In the genomic region with DNA sequence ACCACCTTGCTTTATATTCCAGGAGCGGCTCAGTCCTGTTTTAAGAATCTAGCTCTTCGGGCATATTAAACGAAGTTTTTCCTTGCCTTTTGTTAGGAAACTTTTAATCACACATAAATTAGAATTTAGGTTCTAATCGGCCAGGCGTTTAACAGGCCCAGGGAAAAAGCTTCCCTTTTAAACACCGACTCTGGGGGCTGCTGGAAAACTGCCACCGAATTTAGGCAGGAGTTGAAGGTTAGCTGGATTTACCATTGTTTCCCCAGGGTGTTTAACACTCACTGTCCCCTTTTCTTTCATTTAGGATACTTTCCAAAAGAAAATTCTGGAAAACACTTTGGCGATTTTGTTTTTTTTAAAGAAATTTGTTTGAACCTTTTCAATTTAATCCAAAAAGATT, we compare ENCODE assay signal across 9 mouse cellular contexts. TPM values are rescaled to one million over a fixed set of nuclear protein-coding genes. Genes with fewer than 3 reads are reported as not detected.
DNase-seq lines count a peak whose midpoint lies in the region; ATAC-seq lines count a peak whose summit lies in the region.
"Had no signal": no experiment of that assay in that cellular context is flagged by ENCODE, and none has a peak within 500 bp of the region (broad histone marks: within the 10 kb centered on the region; RNA-seq: fewer than 3 reads in every experiment).

No protein-coding gene starts in this region.

- H3K27me3 ChIP-seq in kidney, embryonic 16.5 days (ENCODE audit: insufficient read depth, low read length) = peaks cover 18% of the 10 kb centered on the region
- peaks cover 58% of the 10 kb centered on the region for H3K27me3 ChIP-seq in embryonic facial prominence, embryonic 10.5 days (replicated peaks; ENCODE audit: low read depth, poor library complexity, severe bottlenecking)
- peaks cover 37% of the 10 kb centered on the region for H3K27me3 ChIP-seq in hindbrain, embryonic 10.5 days (ENCODE audit: insufficient read depth, poor library complexity, severe bottlenecking)
- peaks cover 6% of the 10 kb centered on the region for H3K27me3 ChIP-seq in midbrain, embryonic 13.5 days

- no peak overlapping the region for H3K9ac ChIP-seq in kidney, embryonic 16.5 days (replicated peaks; ENCODE audit: low read length)
- peak overlapping the region; percentile 40 for H3K9ac ChIP-seq in midbrain, embryonic 13.5 days (replicated peaks)

- H3K9me3 ChIP-seq in kidney, embryonic 16.5 days (ENCODE audit: low read length) = no peaks in the 10 kb centered on the region
- no peaks in the 10 kb centered on the region for H3K9me3 ChIP-seq in embryonic facial prominence, embryonic 10.5 days
- no peaks in the 10 kb centered on the region for H3K9me3 ChIP-seq in hindbrain, embryonic 10.5 days
- H3K9me3 ChIP-seq in midbrain, embryonic 13.5 days = no peaks in the 10 kb centered on the region

- peak overlapping the region; percentile 38 for H3K4me3 ChIP-seq in kidney, embryonic 16.5 days (ENCODE audit: low read length)
- peak overlapping the region; percentile 59 for H3K4me3 ChIP-seq in embryonic facial prominence, embryonic 10.5 days
- H3K4me3 ChIP-seq in hindbrain, embryonic 10.5 days = peak overlapping the region; percentile 56
- peak overlapping the region; percentile 37 for H3K4me3 ChIP-seq in midbrain, embryonic 13.5 days (replicated peaks)

- H3K4me1 ChIP-seq in kidney, embryonic 16.5 days (ENCODE audit: insufficient read depth, low read length) = peaks cover 5% of the 10 kb centered on the region
- H3K4me1 ChIP-seq in embryonic facial prominence, embryonic 10.5 days = peaks cover 21% of the 10 kb centered on the region
- peaks cover 15% of the 10 kb centered on the region for H3K4me1 ChIP-seq in hindbrain, embryonic 10.5 days (replicated peaks)
- peaks cover 11% of the 10 kb centered on the region for H3K4me1 ChIP-seq in midbrain, embryonic 13.5 days (replicated peaks)

- no peaks in the 10 kb centered on the region for H3K36me3 ChIP-seq in kidney, embryonic 16.5 days (ENCODE audit: insufficient read depth, low read length)
- H3K36me3 ChIP-seq in embryonic facial prominence, embryonic 10.5 days (replicated peaks) = no peaks in the 10 kb centered on the region
- H3K36me3 ChIP-seq in hindbrain, embryonic 10.5 days = no peaks in the 10 kb centered on the region
- H3K36me3 ChIP-seq in midbrain, embryonic 13.5 days = no peaks in the 10 kb centered on the region

- DNase-seq in kidney, postnatal 10 days = no peak
- no peak for DNase-seq in embryonic facial prominence, embryonic 10.5 days (ENCODE audit: low spot score)
- DNase-seq in hindbrain, embryonic 10.5 days (ENCODE audit: low spot score) = no peak
- no peak for DNase-seq in layer of hippocampus, postnatal 10 days (ENCODE audit: low spot score in 2 of 2)
- no peak for DNase-seq in layer of hippocampus, adult 9-10 months (ENCODE audit: low spot score)
- DNase-seq: thymus, postnatal 25 days had no signal

- peak overlapping the region; percentile 60 for H3K4me2 ChIP-seq in kidney, embryonic 16.5 days (replicated peaks; ENCODE audit: low read depth, low read length)
- H3K4me2 ChIP-seq in midbrain, embryonic 13.5 days (replicated peaks) = peak overlapping the region; percentile 59

- H3K27ac ChIP-seq in kidney, embryonic 16.5 days (ENCODE audit: low read length) = no peak overlapping the region
- no peak overlapping the region for H3K27ac ChIP-seq in embryonic facial prominence, embryonic 10.5 days (replicated peaks)
- H3K27ac ChIP-seq in hindbrain, embryonic 10.5 days = peak overlapping the region; percentile 70
- H3K27ac ChIP-seq in midbrain, embryonic 13.5 days = no peak overlapping the region

- 11% methylated on average over 8 of the region's 8 CpGs for whole genome bisulfite sequencing in kidney, embryonic 16.5 days
- 20% methylated on average over 8 of the region's 8 CpGs for WGBS in embryonic facial prominence, embryonic 10.5 days
- WGBS in hindbrain, embryonic 10.5 days = 22% methylated on average over 8 of the region's 8 CpGs
- 16% methylated on average over 8 of the region's 8 CpGs for WGBS in midbrain, embryonic 13.5 days

- no peak for ATAC-seq in kidney, embryonic 16.5 days (ENCODE audit: low FRiP score, low TSS enrichment)
- ATAC-seq in midbrain, embryonic 13.5 days = no peak
- ATAC-seq in megakaryocyte-erythroid progenitor cell, adult 5-6 weeks (replicated peaks; ENCODE audit: low FRiP score, low TSS enrichment, poor library complexity, severe bottlenecking) = no peak

RNA-seq across cellular contexts. Expression of gene Neurod6, which starts 3.7 kb away (rescaled TPM):
- not detected in 2 replicates for polyA plus RNA-seq in kidney, embryonic 16.5 days (2015; fragmentation: Nextera tagmentation; extraction: Ambion mirVana)
- polyA plus RNA-seq in embryonic facial prominence, embryonic 10.5 days (2016; fragmentation: Nextera tagmentation; extraction: Ambion mirVana) = 0.09 TPM in 1 of 2 replicates, not detected in the other
- polyA plus RNA-seq in hindbrain, embryonic 10.5 days (2016; fragmentation: Nextera tagmentation; extraction: Ambion mirVana) = 0.07 TPM in 1 of 2 replicates, not detected in the other
- polyA plus RNA-seq in midbrain, embryonic 13.5 days (2015; fragmentation: Nextera tagmentation; extraction: Ambion mirVana) = 23.1 and 28.7 TPM in 2 replicates
- total RNA-seq in layer of hippocampus, postnatal 10 days (2021) = 100 to 1,000 TPM; 223 to 261 TPM
- total RNA-seq in megakaryocyte-erythroid progenitor cell, adult 5-6 weeks (2014; fragmentation: Nextera tagmentation) = not detected in 2 replicates
- total RNA-seq in megakaryocyte-erythroid progenitor cell, adult 5-6 weeks (2017) = not detected in 2 replicates

Comparison
In these comparisons a context has a peak if more than half of its experiments do, and no peak if none do; other contexts are left out.
1. RNA of gene Neurod6, which starts 3.7 kb away (polyA plus RNA-seq): 23.1 to 28.7 TPM in midbrain, embryonic 13.5 days; 0.07 TPM in hindbrain, embryonic 10.5 days, 0.09 TPM in embryonic facial prominence, embryonic 10.5 days and not detected in kidney, embryonic 16.5 days; every median in the first group is over 10 times any median in the second.
2. Peak in every context shown above with its lines, with median percentiles within 50 percentile points of each other: H3K4me3 ChIP-seq.